Mouse (Mus musculus): ENCODE measurements around the gene Rpl5. TPM values are rescaled to one million over a fixed set of nuclear protein-coding genes. Genes with fewer than 3 reads are reported as not detected.

Gene Rpl5
- 10 to 100 TPM; 69.0 to 79.1 TPM for total RNA-seq (2021)
- long read RNA-seq, experiment 1, transcript Rpl5-201 (8 exons, 2,045 nt), result minor isoform, 143 of 536 reads
- long read RNA-seq, experiment 1, transcript Rpl5-205 (2 exons, 815 nt), result minor isoform, 12 of 536 reads
- long read RNA-seq, experiment 1, transcript Rpl5-204 (3 exons, 1,024 nt), result major isoform, 358 of 536 reads
- long read RNA-seq, experiment 1, partial matches to known transcripts, result 16 of 536 reads
- long read RNA-seq, experiment 1, other reads (novel, unspliced or antisense), result 7 of 536 reads
- long read RNA-seq, experiment 2, transcript Rpl5-204 (3 exons, 1,024 nt), result major isoform, 789 of 882 reads
- long read RNA-seq, experiment 2, transcript Rpl5-201 (8 exons, 2,045 nt), result minor isoform, 72 of 882 reads
- long read RNA-seq, experiment 2, partial matches to known transcripts, result 10 of 882 reads
- long read RNA-seq, experiment 2, other reads (novel, unspliced or antisense), result 7 of 882 reads

DNA sequence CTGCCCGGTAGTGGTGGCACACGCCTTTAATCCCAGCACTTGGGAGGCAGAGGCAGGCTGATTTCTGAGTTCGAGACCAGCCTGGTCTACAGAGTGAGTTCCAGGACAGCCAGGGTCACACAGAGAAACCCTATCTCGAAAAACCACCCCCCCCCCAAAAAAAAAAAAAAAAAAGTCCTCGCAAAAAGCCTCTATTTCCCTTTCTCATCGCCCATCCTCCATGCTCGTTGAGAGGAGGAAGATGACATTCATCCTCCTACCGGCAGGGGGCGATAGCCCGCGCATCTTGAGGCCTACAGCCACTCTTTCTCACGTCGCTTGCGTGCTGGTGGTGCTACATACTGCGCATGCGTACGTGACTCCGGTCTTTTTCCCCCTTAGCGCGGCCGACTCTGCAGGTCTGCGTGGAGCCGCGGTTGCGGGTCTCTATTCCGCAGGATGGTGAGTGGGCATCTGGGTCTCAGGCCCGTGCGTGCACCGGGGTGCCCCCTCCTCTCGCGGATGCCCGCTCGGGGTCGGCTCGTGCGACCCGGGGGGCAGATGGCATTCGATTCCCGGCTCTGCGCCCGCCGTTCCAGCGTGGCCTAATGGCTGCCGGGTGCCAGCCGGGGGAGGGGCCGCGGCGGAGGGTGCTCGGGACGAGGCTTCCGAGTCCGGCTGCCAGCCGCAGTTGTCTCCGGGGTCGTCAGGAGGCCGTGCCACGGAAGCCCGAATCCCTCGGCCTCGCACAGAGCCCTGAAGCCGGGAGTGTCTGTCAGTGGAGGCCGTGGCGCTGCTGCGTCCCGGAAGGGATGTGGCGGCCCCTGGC lies at the start of gene Rpl5:
Rpl5 (plus strand) TSS at position 297 of the 808 bp plus-strand sequence.
- DNase-seq, result peak; percentile 96

DNA sequence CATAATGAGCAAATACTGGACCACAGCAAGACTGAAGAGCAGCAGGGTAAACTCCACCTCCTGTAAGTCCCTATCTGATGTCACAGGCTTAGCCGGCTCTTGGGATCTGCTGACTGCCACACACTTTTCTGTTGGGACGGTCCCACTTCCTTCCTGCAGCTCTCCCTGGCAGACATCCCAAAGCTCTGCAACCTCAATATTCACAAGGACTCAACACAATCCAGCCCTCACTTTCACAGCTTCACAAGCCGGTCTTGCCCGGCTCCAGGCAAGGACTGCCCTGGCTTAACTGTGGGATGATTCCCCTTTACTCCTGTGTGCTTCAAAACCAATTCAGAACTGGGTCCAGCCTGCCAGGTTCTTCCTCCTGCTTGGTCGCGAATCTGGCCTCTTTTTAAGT lies 46.5 kb upstream of the Rpl5 start:
- peak; percentile 47 for DNase-seq

DNA sequence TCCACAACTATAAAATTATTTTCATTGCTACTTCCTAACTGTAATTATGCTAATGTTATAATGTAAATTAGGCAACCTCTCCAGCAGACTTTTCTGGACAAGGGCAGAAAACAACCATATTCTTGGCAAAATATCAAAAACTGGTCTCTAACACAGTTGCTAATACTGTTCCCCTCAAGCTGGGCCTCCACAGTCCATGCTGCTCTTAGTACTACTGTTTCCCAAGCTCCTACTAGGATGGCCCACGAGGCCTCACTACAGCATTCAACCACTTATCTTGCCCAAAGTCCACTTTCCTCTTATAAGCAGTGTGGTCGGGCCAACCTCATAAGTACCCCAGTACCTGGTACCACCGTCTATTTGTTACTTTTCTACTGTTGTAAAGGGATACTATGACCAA lies 45.7 kb upstream of the Rpl5 start:
- DNase-seq, result no peak

DNA sequence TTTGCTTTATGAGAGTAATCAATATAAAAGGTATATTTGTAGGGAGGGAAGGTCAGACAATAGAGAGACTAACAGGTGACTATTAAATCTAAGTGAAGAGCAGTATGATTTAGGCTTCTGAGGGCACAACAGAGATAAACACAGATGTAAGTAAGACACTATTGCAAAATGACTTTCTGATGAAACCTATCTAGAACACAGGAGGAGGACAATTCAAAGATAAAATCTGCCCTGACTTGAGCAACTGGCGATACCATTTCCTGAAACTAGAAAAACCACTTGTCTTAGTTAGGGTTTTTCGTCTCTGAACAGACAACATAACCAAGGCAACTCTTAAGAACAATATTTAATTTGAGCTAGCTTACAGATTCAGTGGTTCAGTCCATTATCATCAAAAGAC lies 44.8 kb upstream of the Rpl5 start:
- DNase-seq, result no peak

DNA sequence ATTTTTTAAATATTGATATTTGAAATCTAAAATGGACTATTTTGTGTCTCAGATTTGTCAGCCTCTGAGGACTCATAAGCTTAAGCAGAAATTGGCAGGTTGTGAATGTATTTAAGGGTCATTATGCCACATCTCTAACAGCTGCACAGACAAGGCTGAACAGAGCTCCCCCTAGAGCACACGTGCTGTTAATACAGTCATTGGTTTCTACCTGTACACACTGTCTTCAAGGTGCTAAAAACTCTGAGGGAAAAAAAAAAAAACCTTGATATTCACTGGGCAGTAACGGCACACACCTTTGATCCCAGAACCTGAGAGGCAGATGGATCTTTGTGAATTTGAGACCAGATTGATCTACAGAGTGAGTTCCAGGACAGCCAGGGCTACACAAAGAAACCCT lies 41.3 kb upstream of the Rpl5 start:
- DNase-seq, result no peak

DNA sequence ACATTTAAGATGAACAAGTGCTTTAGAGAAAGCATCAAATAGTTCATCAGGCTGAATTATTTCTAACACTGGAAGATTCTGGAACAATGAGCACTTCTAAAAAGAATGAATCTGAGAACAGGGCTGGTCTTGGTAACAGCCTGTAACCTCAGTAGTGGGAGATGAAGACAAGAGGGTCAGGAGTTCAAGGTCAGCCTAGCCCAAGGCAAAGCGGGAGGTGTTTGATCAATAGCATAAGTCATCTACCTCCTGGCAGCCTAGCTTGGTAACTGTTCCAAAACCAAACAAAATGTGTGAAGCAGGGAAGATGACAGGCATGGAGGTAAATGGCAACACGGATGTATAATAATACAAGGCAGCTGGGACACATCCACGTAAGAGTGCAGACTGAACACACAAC lies 36.3 kb upstream of the Rpl5 start:
- DNase-seq, result no peak

DNA sequence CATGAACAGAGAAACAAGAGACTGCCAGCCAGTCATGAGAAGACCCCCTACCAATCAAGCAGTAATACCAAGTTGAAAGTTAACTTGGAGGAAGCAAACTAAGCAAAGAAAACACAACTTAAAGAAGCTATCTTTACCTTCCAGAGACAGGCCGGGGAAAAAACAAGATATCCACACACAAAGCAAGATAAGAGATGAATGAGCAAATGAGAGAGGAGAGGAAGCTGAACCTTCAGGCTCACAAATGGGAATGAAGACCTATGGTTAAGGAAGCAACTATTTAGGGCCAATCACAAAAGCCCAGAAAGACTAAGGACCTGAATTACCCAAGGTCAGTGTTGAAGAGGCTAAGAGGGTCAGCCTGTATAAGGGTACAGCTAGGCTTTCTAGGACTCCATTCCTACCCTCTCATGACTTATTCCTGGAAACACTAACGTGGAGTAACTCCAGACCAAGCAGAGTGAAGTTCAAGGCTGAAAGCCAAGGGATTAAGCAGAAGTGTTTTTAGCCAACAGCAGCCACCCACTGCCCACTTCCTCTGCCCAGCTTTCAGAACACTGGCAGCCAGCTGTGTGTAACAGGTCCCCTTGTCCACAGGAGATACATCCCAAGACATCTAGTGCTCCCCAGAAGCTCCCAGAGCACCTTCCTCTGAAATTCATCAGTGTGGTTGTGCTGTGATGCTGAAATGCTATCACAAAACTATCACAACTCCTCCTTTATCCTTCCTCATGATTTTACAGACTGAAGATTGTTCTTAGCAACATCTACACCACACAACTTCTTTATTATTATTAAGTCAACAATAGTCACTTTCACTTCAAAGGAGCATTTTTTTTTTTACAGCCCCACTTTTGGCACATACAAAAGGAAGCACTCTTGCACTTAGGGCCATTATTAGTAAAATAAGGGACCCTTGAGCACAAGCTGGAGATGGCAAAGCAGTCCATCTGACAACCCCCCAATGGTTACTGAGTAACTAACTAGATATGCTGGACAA lies 33.9 kb upstream of the Rpl5 start:
- peak; percentile 16 for DNase-seq

DNA sequence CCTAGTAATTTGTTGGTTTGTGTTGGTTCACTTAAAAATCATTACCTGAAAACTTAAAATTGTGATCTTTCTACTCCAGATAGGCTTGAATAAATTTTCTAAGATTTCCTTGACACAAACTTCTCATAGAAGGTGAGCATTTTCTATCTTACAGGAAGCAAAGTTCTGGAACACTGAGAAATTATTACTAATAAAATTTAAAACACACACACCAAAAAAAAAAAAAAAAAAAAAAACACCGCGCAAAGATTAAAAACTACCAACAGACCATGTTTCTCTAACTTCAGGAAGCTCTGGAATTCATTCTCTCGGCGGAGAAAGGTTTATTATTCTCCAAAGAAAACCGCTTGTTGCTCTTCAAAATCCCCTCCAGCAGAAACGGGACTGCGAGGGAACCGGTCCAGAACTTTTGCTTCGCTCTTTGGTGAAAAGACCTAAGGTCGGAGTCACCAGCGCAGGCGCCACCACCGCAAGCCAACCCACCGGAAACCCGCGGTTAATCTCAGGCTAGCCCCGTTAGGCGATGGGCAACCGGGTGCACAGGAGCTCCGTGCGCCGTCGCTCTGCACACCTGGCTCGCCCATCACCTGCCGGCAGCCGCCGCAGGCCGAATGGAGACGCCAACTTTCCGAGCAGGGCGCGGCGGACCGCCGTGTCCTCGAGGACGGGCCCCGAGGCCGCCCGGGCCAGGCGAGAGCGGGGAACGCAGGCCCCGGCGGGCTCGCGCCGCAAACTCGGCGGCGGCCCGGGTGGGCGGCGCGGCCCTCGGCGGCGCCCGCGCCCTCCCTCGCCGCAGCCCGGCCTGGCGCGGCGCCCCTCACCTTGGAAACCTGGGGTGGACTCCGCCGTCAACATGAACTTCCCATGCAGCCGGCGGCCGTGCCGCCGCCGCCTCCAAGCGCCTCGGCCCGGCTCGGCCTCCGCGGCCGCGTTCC lies 32.1 kb upstream of the Rpl5 start:
- peak; percentile 75 for DNase-seq

DNA sequence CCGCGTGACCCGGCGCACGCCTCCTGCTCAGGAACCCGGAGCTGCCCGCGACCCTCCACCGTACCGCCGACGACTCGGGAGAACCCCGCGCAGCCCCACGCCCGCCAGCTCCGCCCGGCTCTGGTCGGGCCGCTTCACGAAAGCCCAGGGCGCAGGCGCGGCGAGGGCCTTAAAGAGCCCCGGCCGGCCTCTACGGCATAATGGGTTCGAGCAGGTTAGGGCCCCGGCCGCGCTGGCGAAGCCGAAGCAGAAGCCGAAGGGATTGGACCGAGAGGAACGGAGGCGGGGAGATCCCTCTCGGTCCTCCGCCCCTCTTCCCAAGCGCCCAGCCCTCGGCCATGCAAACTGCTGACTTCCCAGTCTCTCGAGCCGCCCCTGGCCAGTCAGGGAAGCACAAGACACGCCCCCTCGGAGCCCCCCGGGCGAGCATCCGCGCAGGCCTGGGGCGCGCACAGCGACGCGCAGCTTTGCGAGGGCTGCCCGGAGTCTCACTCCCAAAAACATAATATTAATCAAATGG lies 31.3 kb upstream of the Rpl5 start:
- DNase-seq, result peak; percentile 95

DNA sequence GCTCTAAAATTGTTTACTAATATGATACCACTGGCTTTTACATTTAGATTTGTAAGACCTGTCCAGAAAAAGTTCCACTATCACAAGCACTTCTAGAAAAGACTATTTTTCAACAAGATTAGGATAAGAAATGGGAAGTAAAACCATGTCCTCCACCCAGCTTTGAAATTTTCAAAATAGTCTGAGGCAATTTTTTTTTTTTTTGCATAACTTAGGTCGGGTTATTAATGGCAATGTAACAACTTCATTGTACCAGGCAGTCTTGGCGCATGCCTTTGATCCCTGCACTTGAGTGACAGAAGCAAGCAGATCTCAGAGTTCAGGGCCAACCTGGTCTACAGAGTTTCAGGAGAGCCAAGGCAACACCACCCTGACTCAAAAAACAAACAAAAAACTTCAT lies 30.6 kb upstream of the Rpl5 start:
- DNase-seq, result peak; percentile 15

DNA sequence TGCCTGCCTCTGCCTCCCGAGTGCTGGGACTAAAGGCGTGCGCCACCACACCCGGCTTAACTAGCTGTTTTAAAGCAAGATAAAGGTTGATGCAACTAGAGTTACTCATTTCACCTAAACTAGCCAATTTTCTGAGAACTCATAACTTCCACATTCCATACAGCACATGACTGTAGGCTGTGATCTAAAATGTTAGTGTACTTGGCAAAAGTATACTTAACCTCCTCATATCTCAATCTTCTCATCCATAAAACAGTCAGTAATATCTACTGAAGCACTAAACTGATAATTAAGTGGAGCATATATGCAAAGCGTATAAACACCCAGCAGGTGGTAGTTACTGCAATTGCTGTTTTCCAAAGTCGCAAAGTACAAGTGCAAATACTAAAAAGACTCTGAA lies 27.0 kb upstream of the Rpl5 start:
- DNase-seq, result no peak

DNA sequence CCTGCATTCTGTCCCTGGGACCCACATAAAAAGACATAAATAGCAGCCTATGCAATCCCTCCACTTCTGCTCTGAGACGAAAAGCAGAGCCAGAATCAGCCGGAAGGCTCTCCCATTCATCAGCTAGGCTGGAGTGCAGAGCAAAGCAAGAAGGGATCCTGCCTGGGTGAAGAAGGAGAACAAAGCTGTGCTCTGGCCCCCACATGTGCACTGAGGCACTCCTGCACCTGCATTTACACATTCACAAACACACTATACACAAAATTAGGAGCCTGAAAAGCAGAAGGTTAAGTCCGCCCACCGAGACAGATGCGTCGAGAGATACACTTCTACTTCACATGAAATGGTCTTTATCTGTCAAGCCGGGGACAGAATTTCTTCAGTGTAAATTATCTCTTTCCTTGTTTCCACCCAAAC lies 26.4 kb upstream of the Rpl5 start:
- no peak for DNase-seq

DNA sequence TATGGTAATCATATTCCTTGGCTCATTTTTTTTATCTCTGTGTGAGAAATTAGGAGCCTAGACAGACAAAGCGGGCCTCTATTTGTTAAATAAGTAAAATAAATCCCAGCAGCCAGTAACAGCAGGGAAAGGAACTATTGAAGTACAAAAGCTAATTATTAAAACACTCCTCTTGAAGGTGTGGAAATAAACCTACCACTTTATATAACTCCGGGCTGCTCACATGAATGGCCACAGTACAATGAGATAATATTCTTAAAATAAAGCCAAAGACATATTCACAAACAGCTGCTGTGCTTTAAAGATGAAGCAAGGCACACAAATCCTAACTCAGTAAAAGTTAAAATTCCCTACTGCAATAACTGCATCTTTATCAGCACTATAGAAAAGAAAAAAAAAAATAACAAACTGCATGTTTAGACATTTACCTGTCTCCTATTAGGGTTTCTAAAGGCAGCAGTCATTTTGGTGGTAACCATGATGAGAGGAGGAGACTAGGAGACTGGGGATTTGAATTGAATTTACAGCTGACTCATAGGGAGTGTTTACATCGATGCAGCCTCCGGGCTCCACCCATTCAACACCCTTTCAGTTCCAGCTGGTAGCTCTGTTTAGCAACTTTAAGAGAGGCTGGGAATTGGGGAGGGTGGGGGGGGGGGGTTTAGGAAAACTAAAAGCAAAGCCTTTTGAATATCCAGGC lies 25.6 kb upstream of the Rpl5 start, which contains the start of gene Evi5:
Evi5 (minus strand) TSS at position 547 of the 700 bp plus-strand sequence.
- DNase-seq, result no peak

DNA sequence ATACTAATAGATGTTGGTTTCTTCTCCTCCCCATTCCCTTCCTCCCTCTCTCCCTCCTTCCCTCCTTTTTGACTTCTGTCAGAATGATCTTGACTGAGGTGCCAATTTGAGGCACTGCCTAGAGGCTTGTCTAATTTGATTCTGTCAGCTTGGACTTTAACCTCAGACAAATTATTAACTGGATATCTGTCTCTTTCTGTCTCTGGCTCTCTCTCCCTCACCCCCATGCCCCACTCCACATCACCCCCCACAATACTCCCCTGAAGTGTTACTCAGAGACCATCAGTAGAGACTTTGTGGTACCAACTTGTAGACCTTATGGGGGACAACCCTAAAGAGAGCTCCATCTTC lies 25.1 kb upstream of the Rpl5 start:
- DNase-seq, result no peak

DNA sequence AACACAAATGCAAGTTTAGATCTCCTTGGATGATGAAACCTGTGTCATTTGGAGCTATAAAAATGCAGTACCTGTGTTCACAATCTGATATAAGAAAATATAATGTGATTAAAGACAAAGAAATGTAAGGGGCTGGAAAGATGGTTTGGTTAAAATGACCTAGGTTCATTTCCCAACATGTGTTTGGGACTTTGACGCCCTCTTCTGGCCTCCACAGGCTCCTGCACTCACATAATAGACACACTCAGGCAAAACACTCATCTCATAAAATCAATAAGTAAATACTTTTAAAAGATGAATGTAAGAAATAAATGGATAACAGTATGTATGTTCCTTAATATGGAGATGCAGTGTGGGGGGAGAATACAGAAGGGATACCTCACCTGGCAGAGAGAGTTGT lies 23.2 kb upstream of the Rpl5 start:
- DNase-seq, result no peak

DNA sequence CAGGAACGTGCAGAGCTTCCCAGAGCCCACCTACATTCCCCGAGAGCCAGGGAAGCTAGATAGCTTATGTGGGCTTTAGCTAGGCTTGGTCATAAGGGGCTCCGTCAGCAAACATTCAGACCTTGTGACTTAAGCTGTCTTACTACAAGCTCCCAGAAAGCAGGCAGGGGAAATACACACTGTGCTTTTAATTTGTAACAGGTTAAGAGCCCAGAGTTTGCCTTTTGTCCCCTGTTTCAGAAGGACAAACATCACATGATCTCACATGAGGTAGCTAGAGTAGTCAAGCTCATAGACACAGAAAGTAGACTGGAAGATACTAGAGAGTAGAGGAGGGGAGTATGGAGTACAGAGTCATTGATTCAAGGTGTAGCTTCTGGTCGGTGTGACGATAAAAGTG lies 19.6 kb upstream of the Rpl5 start:
- DNase-seq, result no peak

DNA sequence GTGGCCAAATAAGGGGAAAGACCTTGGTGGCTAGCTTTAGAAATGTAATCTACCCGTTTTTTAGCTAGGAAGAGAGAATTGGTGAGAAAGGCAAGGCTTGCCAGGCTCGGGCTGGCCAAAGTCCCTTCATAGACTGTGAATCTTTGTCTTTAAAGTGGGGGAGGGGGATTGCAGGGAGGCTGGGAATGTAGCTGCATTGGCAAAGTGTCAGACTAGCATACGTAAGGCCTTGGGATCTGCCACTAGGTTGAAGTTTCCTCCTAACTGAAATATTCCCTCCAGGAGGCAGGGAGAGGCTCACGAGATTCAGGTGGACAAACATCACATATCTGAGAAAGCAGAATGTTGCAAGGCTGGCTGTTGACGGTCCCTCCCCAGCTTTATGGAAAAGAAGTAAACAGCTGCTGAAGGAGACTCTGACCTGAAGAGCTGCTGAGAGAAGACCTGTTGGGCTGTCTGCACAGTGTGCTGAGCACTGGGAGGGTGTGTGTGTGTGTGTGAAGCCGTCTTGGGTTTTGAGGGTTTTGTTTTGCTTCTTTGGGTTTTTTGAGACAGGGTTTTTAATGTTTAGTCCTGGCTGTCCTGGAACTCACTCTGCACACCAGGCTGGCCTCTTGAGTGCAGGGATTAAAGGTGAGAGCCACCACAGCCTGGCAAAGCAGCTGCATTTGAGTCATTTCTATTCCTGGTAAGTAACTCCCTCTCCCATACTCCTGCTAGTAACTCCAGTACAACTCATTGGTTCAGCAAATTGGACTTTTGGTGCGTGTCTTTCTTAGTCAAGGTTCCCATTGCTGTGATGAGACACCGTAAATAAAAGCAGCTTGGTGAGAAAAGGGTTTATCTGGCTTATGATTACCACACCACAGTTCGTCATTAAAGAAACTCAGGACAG lies 10.1 kb upstream of the Rpl5 start:
- no peak for DNase-seq

DNA sequence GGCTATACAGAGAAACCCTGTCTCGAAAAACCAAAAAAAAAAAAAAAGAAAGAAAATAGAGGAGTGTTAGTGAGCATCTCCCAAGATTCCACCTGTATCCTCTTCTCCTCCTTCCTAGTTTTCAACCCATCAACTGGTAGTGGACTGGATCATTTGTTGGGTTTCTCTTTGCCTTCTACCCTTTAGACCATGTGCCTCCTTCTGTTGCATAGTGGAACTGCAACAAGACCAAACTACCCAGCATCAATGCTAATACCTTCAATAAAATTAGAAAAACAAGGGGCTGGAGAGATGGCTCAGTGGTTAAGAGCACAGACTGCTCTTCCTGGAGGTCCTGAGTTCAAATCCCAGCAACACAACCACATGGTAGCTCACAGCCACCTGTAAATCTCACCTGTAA lies 8.8 kb upstream of the Rpl5 start:
- DNase-seq, result peak; percentile 46

DNA sequence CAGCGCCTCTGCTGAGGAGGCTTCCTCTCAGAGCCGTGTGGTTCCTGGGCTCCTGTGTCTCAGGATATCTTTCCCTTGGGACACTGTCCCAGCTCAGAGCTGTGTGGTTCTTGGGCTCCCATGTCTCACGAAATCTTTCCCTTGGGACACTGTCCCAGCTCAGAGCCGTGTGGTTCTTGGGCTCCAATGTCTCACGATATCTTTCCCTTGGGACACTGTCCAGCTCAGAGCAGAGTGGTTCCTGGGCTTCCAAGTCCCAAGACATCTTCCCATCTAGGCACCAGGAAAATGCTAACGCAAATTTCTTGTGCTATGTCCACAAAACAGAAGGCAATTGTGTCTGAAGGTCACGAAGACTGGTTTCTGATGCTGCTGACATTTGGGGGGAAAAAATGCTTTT lies 5.6 kb upstream of the Rpl5 start:
- DNase-seq, result peak; percentile 13

Measured in adrenal gland, postnatal 10 days (tissue).